Mouse (Mus musculus) lung, adult 2 months (tissue): ENCODE results near the gene S100pbp.

Experiments
- CTCF ChIP-seq: fragments of 200-500 bp; IDR thresholded peaks from 2 replicates; pipeline ENCODE4 v1.5.1; 2011; ENCODE audit warnings: mild to moderate bottlenecking, low read length, control low read depth; ENCODE audit not compliant: insufficient read depth
- POLR2A ChIP-seq: fragments of 200-500 bp; IDR thresholded peaks from 2 replicates; pipeline ENCODE4 v1.6.1; 2011; ENCODE audit warnings: low read depth, mild to moderate bottlenecking, control low read depth, low read length, borderline replicate concordance; ENCODE audit errors: extremely low read depth

GRCm38 (mm10) chr4:129237843-129238441, 48.4 kb upstream of the S100pbp start:
- TF ChIP-seq POLR2A (no peak), CTCF (no peak)
